Mouse (Mus musculus) neutrophil, adult 83 days (primary cell): ENCODE data around the gene Gm11273. TPM values are rescaled to one million over a fixed set of nuclear protein-coding genes. Genes with fewer than 3 reads are reported as not detected.

Experiments used
- total RNA-seq, 2 experiments: library from RNA; stranded (reverse); gene quantifications; one replicate each; pipeline ENCODE4 v1.2.4; 2023

Gene Gm11273
- total RNA-seq: 10 to 100 TPM; 11.5 to 12.9 TPM

GRCm38 (mm10) chr13:21501182-21501581 is at the start of gene Gm11273:
Gene Gm11273 (minus strand): TSS chr13:21501418.

GRCm38 (mm10) chr13:21542708-21543107 is 41.5 kb upstream of the Gm11273 start, which contains the start of gene Olfr1366:
Gene Olfr1366 (minus strand): TSS chr13:21542808.

GRCm38 (mm10) chr13:21530781-21531201 is 29.6 kb upstream of the Gm11273 start, which contains the start of gene Zkscan8:
Gene Zkscan8 (minus strand): TSS chr13:21531120.

GRCm38 (mm10) chr13:21495080-21495479 is 6.1 kb downstream of the Gm11273 start, which contains the start of gene AK157302:
Gene AK157302 (plus strand): TSS chr13:21495223.

GRCm38 (mm10) chr13:21478759-21479670 is 22.2 kb downstream of the Gm11273 start, which contains the start of the genes Zkscan4 and Gm10065:
Gene Zkscan4 (plus strand): TSS chr13:21478907.
Gene Gm10065 (minus strand): TSS chr13:21479441.

GRCm38 (mm10) chr13:21468061-21469019 is 32.9 kb downstream of the Gm11273 start, which contains the start of gene Nkapl:
Gene Nkapl (minus strand): TSS chr13:21468509.

GRCm38 (mm10) chr13:21453449-21453848 is 47.8 kb downstream of the Gm11273 start, which contains the start of gene Zscan26:
Gene Zscan26 (minus strand): TSS chr13:21453730.

Other genes starting within 250 kb of the Gm11273 start
- gene Gpx5, start 208.7 kb downstream of the Gm11273 start, total RNA-seq: not detected
- not detected for gene Gpx6, start 189.3 kb downstream of the Gm11273 start, total RNA-seq
- gene Olfr1367, start 154.5 kb downstream of the Gm11273 start, total RNA-seq: not detected
- 1 to 10 TPM; 2.3 to 2.9 TPM for gene Zscan12, start 138.6 kb downstream of the Gm11273 start, total RNA-seq
- 10 to 100 TPM; 23.5 to 24.5 TPM for gene Zkscan3, start 98.7 kb downstream of the Gm11273 start, total RNA-seq
- not detected for gene Pgbd1, start 60.4 kb downstream of the Gm11273 start, total RNA-seq
- gene Zscan26, start 47.7 kb downstream of the Gm11273 start, total RNA-seq: 1 to 10 TPM; 8.4 to 9.1 TPM
- gene Nkapl, start 32.9 kb downstream of the Gm11273 start, total RNA-seq: not detected
- gene Zkscan4, start 22.5 kb downstream of the Gm11273 start, total RNA-seq: under 1 TPM in 1 of 2 experiments, not detected in 1; 0.22 TPM
- gene Gm10065, start 22.0 kb downstream of the Gm11273 start, total RNA-seq: not detected
- 1 to 10 TPM; 2.4 to 2.7 TPM for gene AK157302, start 6.2 kb downstream of the Gm11273 start, total RNA-seq
- 1 to 10 TPM; 2.4 to 3.9 TPM for gene Zkscan8, start 29.7 kb upstream of the Gm11273 start, total RNA-seq
- not detected for gene Olfr1366, start 41.4 kb upstream of the Gm11273 start, total RNA-seq
- gene Olfr1535, start 58.5 kb upstream of the Gm11273 start, total RNA-seq: not detected
- gene Olfr1364, start 80.3 kb upstream of the Gm11273 start, total RNA-seq: not detected
- gene Olfr1362, start 112.6 kb upstream of the Gm11273 start, total RNA-seq: not detected
- not detected for gene Olfr11, start 141.1 kb upstream of the Gm11273 start, total RNA-seq
- not detected for gene Olfr1361, start 162.0 kb upstream of the Gm11273 start, total RNA-seq
- not detected for gene Olfr1360, start 176.0 kb upstream of the Gm11273 start, total RNA-seq
- not detected for gene Olfr1359, start 196.7 kb upstream of the Gm11273 start, total RNA-seq
- gene Hist1h2bl, start 214.7 kb upstream of the Gm11273 start, total RNA-seq: 1,000 to 10,000 TPM; 1,112 to 1,155 TPM
- gene Hist1h2ai, start 215.0 kb upstream of the Gm11273 start, total RNA-seq: 100 to 1,000 TPM; 381 to 445 TPM
- gene Hist1h3h, start 216.2 kb upstream of the Gm11273 start, total RNA-seq: 1,000 to 10,000 TPM; 1,706 to 1,716 TPM
- 100 to 1,000 TPM; 312 to 338 TPM for gene Hist1h2bm, start 220.6 kb upstream of the Gm11273 start, total RNA-seq
- 100 to 1,000 TPM; 189 to 204 TPM for gene Hist1h4j, start 233.6 kb upstream of the Gm11273 start, total RNA-seq
- gene Hist1h4k, start 249.1 kb upstream of the Gm11273 start, total RNA-seq: 1,000 to 10,000 TPM; 2,442 to 2,952 TPM